Mouse (Mus musculus) limb, embryonic 13.5 days (tissue): ENCODE results near the gene Cep83. TPM values are rescaled to one million over a fixed set of nuclear protein-coding genes. Genes with fewer than 3 reads are reported as not detected.

Source experiments
- ATAC-seq: fragments of 200-750 bp; cut with Nextera tagmentation; 2 replicates; pipeline ENCODE4 v1.8.0; 2017; ENCODE audit warnings: low read depth, moderate number of reproducible peaks, moderate TSS enrichment; ENCODE audit not compliant: low FRiP score
- H3K27ac ChIP-seq: fragments of 300-500 bp; sonication (generic); 2 replicates; pipeline ENCODE4 v1.5.1; 2015; ENCODE audit warnings: inconsistent platforms, mild to moderate bottlenecking, moderate library complexity
- H3K27me3 ChIP-seq: fragments of 300-500 bp; sonication (generic); 2 replicates; pipeline ENCODE4 v1.6.1; 2015; ENCODE audit warnings: mild to moderate bottlenecking, inconsistent platforms
- H3K36me3 ChIP-seq: fragments of 300-500 bp; sonication (generic); 2 replicates; pipeline ENCODE4 v1.6.1; 2015; ENCODE audit warnings: inconsistent platforms, mild to moderate bottlenecking, moderate library complexity
- H3K4me1 ChIP-seq: fragments of 300-500 bp; sonication (generic); 2 replicates; pipeline ENCODE4 v1.6.1; 2015; ENCODE audit warnings: inconsistent platforms
- H3K4me2 ChIP-seq: fragments of 300-500 bp; sonication (generic); replicated peaks from 2 replicates; pipeline ENCODE4 v1.6.1; 2015; ENCODE audit warnings: inconsistent platforms, mild to moderate bottlenecking, moderate library complexity
- H3K4me3 ChIP-seq: fragments of 300-500 bp; sonication (generic); 2 replicates; pipeline ENCODE4 v1.5.1; 2015; ENCODE audit warnings: moderate library complexity, mild to moderate bottlenecking, inconsistent platforms
- H3K9ac ChIP-seq: fragments of 300-500 bp; sonication (generic); 2 replicates; pipeline ENCODE4 v1.6.1; 2015; ENCODE audit warnings: mild to moderate bottlenecking, inconsistent platforms
- H3K9me3 ChIP-seq: fragments of 300-500 bp; sonication (generic); 2 replicates; pipeline ENCODE4 v1.6.1; 2016; ENCODE audit warnings: inconsistent platforms
- WGBS: fragments of 180-500 bp; shearing (Covaris S2); methylation state at CpG from one replicate; pipeline ENCODE4 v1.1.7; 2015; 5-methylcytosine and 5-hydroxymethylcytosine counted together
- polyA plus RNA-seq: library from polyadenylated mRNA; unstranded; fragments of >200 nt; fragmentation: Nextera tagmentation; extraction: Ambion mirVana; gene quantifications from 2 replicates; pipeline ENCODE4 v1.2.1, GENCODE M21; 2015

The Cep83 gene
- polyA plus RNA-seq, result 22.0 and 22.6 TPM in 2 replicates

GRCm38 (mm10) chr10:94688420-94689175 lies at the start of gene Cep83:
Gene Cep83, plus strand, starts transcription at chr10:94688654.
- Histone ChIP-seq H3K4me3 (peak within 1 kb of the TSS; percentile 89), H3K36me3 (no peaks in the 10 kb centered on the region), H3K27ac (peak within 1 kb of the TSS; percentile 85), H3K9ac (peak within 1 kb of the TSS; percentile 98), H3K9me3 (no peaks in the 10 kb centered on the region), H3K4me2 (peak within 1 kb of the TSS; percentile 77), H3K27me3 (no peaks in the 10 kb centered on the region), H3K4me1 (peaks cover 14% of the 10 kb centered on the region)
- peak; percentile 97 for ATAC-seq
- under 1% methylated on average over 79 of the region's 86 CpGs for WGBS

GRCm38 (mm10) chr10:94639281-94639680 lies 49.2 kb upstream of the Cep83 start:
- Histone ChIP-seq H3K27me3 (no peaks in the 10 kb centered on the region), H3K4me2 (no peak overlapping the region), H3K36me3 (no peaks in the 10 kb centered on the region), H3K27ac (no peak overlapping the region), H3K4me1 (no peaks in the 10 kb centered on the region), H3K4me3 (no peak overlapping the region), H3K9me3 (0 out of 2 replicates have a peak, but pooled peaks cover 3% of the 10 kb centered on the region), H3K9ac (no peak overlapping the region)
- no peak for ATAC-seq
- WGBS, result 79% methylated on average over 5 of the region's 5 CpGs

- no peak for ATAC-seq
- Histone ChIP-seq H3K4me3 (no peak overlapping the region), H3K9ac (no peak overlapping the region), H3K9me3 (0 out of 2 replicates have a peak, but pooled peaks cover 3% of the 10 kb centered on the region), H3K36me3 (no peaks in the 10 kb centered on the region), H3K4me2 (no peak overlapping the region), H3K27ac (no peak overlapping the region), H3K4me1 (no peaks in the 10 kb centered on the region), H3K27me3 (no peaks in the 10 kb centered on the region)
- WGBS, result 68% methylated on average over 5 of the region's 5 CpGs
These were observed 48.4 kb upstream of the Cep83 start for GRCm38 (mm10) chr10:94640067-94640466.

GRCm38 (mm10) chr10:94664036-94664435 lies 24.4 kb upstream of the Cep83 start:
- H3K27me3 ChIP-seq, result no peaks in the 10 kb centered on the region
- no peak for ATAC-seq
- H3K4me2 ChIP-seq, result no peak overlapping the region
- WGBS, result 78% methylated on average over 3 of the region's 3 CpGs
- H3K4me1 ChIP-seq, result no peaks in the 10 kb centered on the region
- H3K27ac ChIP-seq, result no peak overlapping the region
- no peak overlapping the region for H3K9ac ChIP-seq
- H3K36me3 ChIP-seq, result no peaks in the 10 kb centered on the region
- no peaks in the 10 kb centered on the region for H3K9me3 ChIP-seq
- no peak overlapping the region for H3K4me3 ChIP-seq

GRCm38 (mm10) chr10:94664455-94664854 lies 24.0 kb upstream of the Cep83 start:
- no peak for ATAC-seq
- no peaks in the 10 kb centered on the region for H3K36me3 ChIP-seq
- 93% methylated on average over 7 of the region's 7 CpGs for WGBS
- H3K4me2 ChIP-seq, result no peak overlapping the region
- no peak overlapping the region for H3K27ac ChIP-seq
- H3K9ac ChIP-seq, result no peak overlapping the region
- no peaks in the 10 kb centered on the region for H3K27me3 ChIP-seq
- H3K9me3 ChIP-seq, result no peaks in the 10 kb centered on the region
- no peak overlapping the region for H3K4me3 ChIP-seq
- no peaks in the 10 kb centered on the region for H3K4me1 ChIP-seq

GRCm38 (mm10) chr10:94668147-94668546 lies 20.3 kb upstream of the Cep83 start:
- no peaks in the 10 kb centered on the region for H3K4me1 ChIP-seq
- H3K9ac ChIP-seq, result no peak overlapping the region
- ATAC-seq, result no peak
- H3K9me3 ChIP-seq, result no peaks in the 10 kb centered on the region
- no peak overlapping the region for H3K27ac ChIP-seq
- H3K36me3 ChIP-seq, result no peaks in the 10 kb centered on the region
- no peaks in the 10 kb centered on the region for H3K27me3 ChIP-seq
- no peak overlapping the region for H3K4me3 ChIP-seq
- no peak overlapping the region for H3K4me2 ChIP-seq

GRCm38 (mm10) chr10:94687801-94688419 lies 544 bp upstream of the Cep83 start:
- 5% methylated on average over 20 of the region's 20 CpGs for WGBS
- peak overlapping the region; percentile 77 for H3K4me2 ChIP-seq
- no peaks in the 10 kb centered on the region for H3K27me3 ChIP-seq
- peaks cover 14% of the 10 kb centered on the region for H3K4me1 ChIP-seq
- ATAC-seq, result peak; percentile 68
- H3K4me3 ChIP-seq, result peak overlapping the region; percentile 89
- no peaks in the 10 kb centered on the region for H3K9me3 ChIP-seq
- no peaks in the 10 kb centered on the region for H3K36me3 ChIP-seq
- H3K9ac ChIP-seq, result peak overlapping the region; percentile 98
- peak overlapping the region; percentile 85 for H3K27ac ChIP-seq

- Histone ChIP-seq H3K4me2 (peak overlapping the region; percentile 77), H3K36me3 (no peaks in the 10 kb centered on the region), H3K27ac (peak overlapping the region; percentile 85), H3K27me3 (no peaks in the 10 kb centered on the region), H3K9me3 (no peaks in the 10 kb centered on the region), H3K4me1 (peaks cover 14% of the 10 kb centered on the region), H3K4me3 (peak overlapping the region; percentile 89), H3K9ac (peak overlapping the region; percentile 98)
- ATAC-seq, result no peak
- WGBS, result 0% methylated on average over 7 of the region's 7 CpGs
These were observed 689 bp downstream of the Cep83 start for GRCm38 (mm10) chr10:94689176-94689510.

- 61% methylated on average over 1 of the region's 1 CpGs for WGBS
- H3K27ac ChIP-seq, result no peak overlapping the region
- no peak overlapping the region for H3K9ac ChIP-seq
- H3K4me2 ChIP-seq, result peak overlapping the region; percentile 12; the same call in 1 of the 2 replicates
- no peaks in the 10 kb centered on the region for H3K9me3 ChIP-seq
- no peak for ATAC-seq
- H3K4me3 ChIP-seq, result no peak overlapping the region
- H3K36me3 ChIP-seq, result no peaks in the 10 kb centered on the region
- peaks cover 14% of the 10 kb centered on the region for H3K4me1 ChIP-seq
- H3K27me3 ChIP-seq, result no peaks in the 10 kb centered on the region
These were observed 1.9 kb downstream of the Cep83 start for GRCm38 (mm10) chr10:94690376-94690775.

- H3K36me3 ChIP-seq, result no peaks in the 10 kb centered on the region
- 95% methylated on average over 4 of the region's 4 CpGs for WGBS
- ATAC-seq, result no peak
These were observed 3.7 kb downstream of the Cep83 start for GRCm38 (mm10) chr10:94692163-94692562.

GRCm38 (mm10) chr10:94705643-94706258 lies 17.3 kb downstream of the Cep83 start:
- ATAC-seq, result no peak

More at GRCm38 (mm10) chr10:94692163-94692562, 3.7 kb downstream of the Cep83 start:
- Histone ChIP-seq H3K9me3 (no peaks in the 10 kb centered on the region), H3K4me2 (no peak overlapping the region), H3K27ac (no peak overlapping the region), H3K4me1 (peaks cover 14% of the 10 kb centered on the region), H3K4me3 (no peak overlapping the region), H3K9ac (no peak overlapping the region), H3K27me3 (no peaks in the 10 kb centered on the region)

GRCm38 (mm10) chr10:94706695-94707094 lies 18.2 kb downstream of the Cep83 start:
- no peak overlapping the region for H3K4me3 ChIP-seq
- no peak for ATAC-seq
- no peaks in the 10 kb centered on the region for H3K9me3 ChIP-seq

More at GRCm38 (mm10) chr10:94705643-94706258, 17.3 kb downstream of the Cep83 start:
- no peaks in the 10 kb centered on the region for H3K36me3 ChIP-seq
- WGBS, result 81% methylated on average over 4 of the region's 4 CpGs
- H3K4me3 ChIP-seq, result no peak overlapping the region
- no peak overlapping the region for H3K9ac ChIP-seq
- H3K27me3 ChIP-seq, result no peaks in the 10 kb centered on the region
- H3K27ac ChIP-seq, result no peak overlapping the region
- peaks cover 6% of the 10 kb centered on the region for H3K4me1 ChIP-seq
- H3K4me2 ChIP-seq, result no peak overlapping the region
- no peaks in the 10 kb centered on the region for H3K9me3 ChIP-seq

More at GRCm38 (mm10) chr10:94706695-94707094, 18.2 kb downstream of the Cep83 start:
- Histone ChIP-seq H3K36me3 (no peaks in the 10 kb centered on the region), H3K9ac (no peak overlapping the region), H3K4me2 (no peak overlapping the region), H3K27ac (no peak overlapping the region), H3K4me1 (peaks cover 6% of the 10 kb centered on the region), H3K27me3 (no peaks in the 10 kb centered on the region)
- WGBS, result 95% methylated on average over 2 of the region's 2 CpGs
